Mouse (Mus musculus) ES-E14 (cell line): ENCODE data around the gene Inpp5e. TPM values are rescaled to one million over a fixed set of nuclear protein-coding genes. Genes with fewer than 3 reads are reported as not detected.

Experiments
- DNase-seq: peaks from one replicate; pipeline ENCODE4 v3.0.0-alpha.2; 2013; ENCODE audit warnings: low read depth, low spot score
- H3K27ac ChIP-seq: 2 replicates; pipeline ENCODE4 v1.5.1; 2012; ENCODE audit warnings: low read depth, mild to moderate bottlenecking, low read length, moderate library complexity, mixed read lengths; ENCODE audit not compliant: poor library complexity, insufficient read depth, severe bottlenecking
- H3K36me3 ChIP-seq: 2 replicates; pipeline ENCODE4 v1.6.1; 2012; ENCODE audit warnings: mild to moderate bottlenecking, low read length, moderate library complexity, mixed read lengths; ENCODE audit not compliant: control insufficient read depth, poor library complexity, insufficient read depth, severe bottlenecking
- H3K4me1 ChIP-seq, 2 experiments: fragments of 150-350 bp in 1 of 2; sonication (generic) in 1 of 2; 2 replicates each; pipeline ENCODE4 v1.6.1; 2012; ENCODE audit warnings: low read length in 2 of 2, mild to moderate bottlenecking in 1 of 2, mixed read lengths in 1 of 2; ENCODE audit not compliant: control insufficient read depth in 2 of 2, insufficient read depth in 2 of 2, poor library complexity in 1 of 2
- H3K4me3 ChIP-seq, 2 experiments: fragments of 150-350 bp in 1 of 2; sonication (generic) in 1 of 2; 2 replicates each; pipeline ENCODE4 v1.5.1; 2012; ENCODE audit warnings: low read length in 2 of 2, low read depth in 1 of 2, mild to moderate bottlenecking in 1 of 2, mixed read lengths in 1 of 2; ENCODE audit not compliant: insufficient read depth in 1 of 2, poor library complexity in 1 of 2, severe bottlenecking in 1 of 2
- H3K9ac ChIP-seq: 2 replicates; pipeline ENCODE4 v1.6.1; 2012; ENCODE audit warnings: low read depth, mild to moderate bottlenecking, low read length, mixed read lengths; ENCODE audit not compliant: poor library complexity, insufficient read depth, severe bottlenecking
- H3K9me3 ChIP-seq: fragments of 150-350 bp; sonication (generic); 2 replicates; pipeline ENCODE4 v1.6.1; 2012; ENCODE audit warnings: low read depth, mild to moderate bottlenecking, low read length; ENCODE audit not compliant: control insufficient read depth, insufficient read depth
- CHD2 ChIP-seq: IDR thresholded peaks from 2 replicates; pipeline ENCODE4 v1.6.1; 2014; ENCODE audit warnings: mild to moderate bottlenecking, low read depth, low read length, inconsistent platforms
- HCFC1 ChIP-seq: IDR thresholded peaks from 2 replicates; pipeline ENCODE4 v1.6.1; 2012; ENCODE audit warnings: low read length, inconsistent platforms, borderline replicate concordance; ENCODE audit not compliant: insufficient read depth
- MAFK ChIP-seq: IDR thresholded peaks from 2 replicates; pipeline ENCODE4 v1.6.1; 2014; ENCODE audit warnings: mild to moderate bottlenecking, low read depth, low read length, inconsistent platforms; ENCODE audit not compliant: insufficient read depth
- ZC3H11A ChIP-seq: IDR thresholded peaks from 2 replicates; pipeline ENCODE4 v1.6.1; 2012; ENCODE audit warnings: low read depth, mild to moderate bottlenecking, inconsistent platforms, low read length, borderline replicate concordance
- ZNF384 ChIP-seq: IDR thresholded peaks from 2 replicates; pipeline ENCODE4 v1.6.1; 2012; ENCODE audit warnings: low read depth, low read length, inconsistent platforms
- in situ Hi-C, 2 experiments: fragments of 600-800 bp; cut with MboI; formaldehyde crosslinking; loops; one replicate each; pipeline ENCODE4 v1.15.1; 2025; ENCODE audit warnings: low sequenced_read_pairs in 2 of 2, inconsistent platforms in 1 of 2; ENCODE audit not compliant: unreplicated experiment in 2 of 2
- total RNA-seq: library from RNA; depleted of rRNA; stranded (reverse); fragments of 300-350 nt; gene quantifications from 2 replicates; pipeline ENCODE4 v1.2.3, GENCODE M21; 2012

Inpp5e gene
- total RNA-seq, 1 experiment, result 13.6 TPM

DNA sequence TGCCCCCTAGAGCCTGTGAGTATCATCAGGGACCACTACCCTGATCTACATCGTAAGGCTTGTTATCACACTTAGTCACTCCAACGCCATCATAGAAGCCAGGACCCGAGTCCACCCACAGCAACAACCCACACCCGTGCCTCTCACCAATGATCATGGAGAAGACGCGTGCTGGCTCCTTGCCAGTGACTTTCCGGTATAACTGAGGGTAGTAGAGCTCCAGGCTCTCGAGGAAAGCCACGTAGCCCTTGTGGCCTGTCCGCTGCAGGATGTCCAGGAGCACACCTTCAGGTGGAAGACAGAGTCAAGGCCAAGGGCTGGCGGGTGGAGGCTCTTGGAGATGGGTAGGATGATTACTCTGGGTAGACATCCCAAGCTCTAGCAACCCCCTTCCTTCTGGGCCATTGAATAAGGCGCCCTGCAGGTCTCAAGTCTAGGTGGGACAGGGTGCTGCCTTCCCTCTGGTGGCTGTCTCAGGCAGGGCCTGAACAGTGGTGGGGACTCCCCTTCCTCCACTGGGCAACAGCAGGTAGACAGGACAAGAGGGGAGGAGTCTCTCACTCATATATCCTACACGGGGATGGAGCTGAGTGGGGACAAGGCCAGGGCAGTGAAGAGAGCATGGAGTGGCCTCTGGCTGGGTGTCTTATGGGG lies 50.2 kb downstream of the Inpp5e start:
- no peak for DNase-seq
- peaks cover 0 to 13% of the 10 kb centered on the region in 2 experiments; a peak in 2 of 4 replicates for H3K4me1 ChIP-seq
- TF ChIP-seq ZNF384, result no peak
- no peak for TF ChIP-seq ZC3H11A
- TF ChIP-seq CHD2, result no peak
- TF ChIP-seq MAFK, result no peak
- no peak for TF ChIP-seq HCFC1
- H3K36me3 ChIP-seq, result peaks cover 3% of the 10 kb centered on the region
- in situ Hi-C loops, result no loop called here
- no peak overlapping the region for H3K27ac ChIP-seq
- H3K9me3 ChIP-seq, result no peaks in the 10 kb centered on the region
- no peak overlapping the region for H3K4me3 ChIP-seq
- H3K9ac ChIP-seq, result no peak overlapping the region

DNA sequence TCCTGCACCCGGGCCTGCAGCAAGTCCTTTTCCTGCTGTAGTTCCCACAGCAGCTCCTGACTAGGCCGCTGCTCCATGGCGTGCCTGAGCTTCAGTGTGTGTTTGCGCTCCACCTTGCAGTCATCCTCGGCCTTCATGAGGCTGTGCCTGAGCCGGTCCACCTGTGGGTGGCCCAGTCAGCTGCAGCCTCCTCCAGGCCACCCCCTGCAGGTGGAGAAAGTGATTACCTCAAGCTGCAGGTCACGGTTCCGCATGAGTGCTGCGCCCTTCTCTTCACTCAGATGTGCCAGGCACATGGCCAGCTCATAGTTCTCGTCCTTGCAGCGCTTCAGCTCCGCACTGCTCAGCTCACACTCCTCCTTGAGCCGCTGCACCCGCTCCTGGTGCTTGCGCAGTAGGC lies 51.5 kb downstream of the Inpp5e start:
- H3K36me3 ChIP-seq, result no peaks in the 10 kb centered on the region; the same call in 1 of the 2 replicates
- no peak overlapping the region for H3K4me3 ChIP-seq
- no peak overlapping the region for H3K9ac ChIP-seq
- H3K4me1 ChIP-seq, result peaks cover 0 to 16% of the 10 kb centered on the region in 2 experiments; a peak in 2 of 4 replicates
- in situ Hi-C loops, result no loop called here
- no peak for TF ChIP-seq ZC3H11A
- no peak for TF ChIP-seq ZNF384
- TF ChIP-seq MAFK, result no peak
- no peak for TF ChIP-seq HCFC1
- TF ChIP-seq CHD2, result no peak
- H3K27ac ChIP-seq, result no peak overlapping the region
- no peaks in the 10 kb centered on the region for H3K9me3 ChIP-seq
- no peak for DNase-seq

- TF ChIP-seq MAFK (no peak), CHD2 (no peak), HCFC1 (no peak), ZC3H11A (no peak), ZNF384 (no peak)
- DNase-seq, result no peak
- no peak overlapping the region for H3K9ac ChIP-seq
- H3K4me3 ChIP-seq, result no peak overlapping the region
- H3K4me1 ChIP-seq, result peaks cover 0 to 16% of the 10 kb centered on the region in 2 experiments; a peak in 2 of 4 replicates
- H3K27ac ChIP-seq, result no peak overlapping the region
- H3K9me3 ChIP-seq, result no peaks in the 10 kb centered on the region
- in situ Hi-C loops, result no loop called here
- no peaks in the 10 kb centered on the region for H3K36me3 ChIP-seq
Measured at GRCm38 (mm10) chr2:26356678-26357077, 52.3 kb downstream of the Inpp5e start.

GRCm38 (mm10) chr2:26356231-26356630 lies 52.8 kb downstream of the Inpp5e start:
- Histone ChIP-seq H3K4me1 (peaks cover 0 to 17% of the 10 kb centered on the region in 2 experiments; a peak in 2 of 4 replicates), H3K36me3 (no peaks in the 10 kb centered on the region), H3K27ac (no peak overlapping the region), H3K9me3 (no peaks in the 10 kb centered on the region), H3K9ac (no peak overlapping the region), H3K4me3 (no peak overlapping the region)
- DNase-seq, result no peak
- no peak for TF ChIP-seq ZC3H11A
- no peak for TF ChIP-seq CHD2
- TF ChIP-seq HCFC1, result no peak
- TF ChIP-seq MAFK, result no peak
- no peak for TF ChIP-seq ZNF384
- in situ Hi-C loops, result no loop called here

- Histone ChIP-seq H3K9ac (no peak overlapping the region), H3K27ac (no peak overlapping the region), H3K4me3 (no peak overlapping the region), H3K36me3 (peaks cover 2% of the 10 kb centered on the region; the same call in 1 of the 2 replicates), H3K4me1 (peaks cover 0 to 22% of the 10 kb centered on the region in 2 experiments; a peak in 3 of 4 replicates), H3K9me3 (no peaks in the 10 kb centered on the region)
- DNase-seq, result no peak
- in situ Hi-C loops, result no loop called here
- TF ChIP-seq MAFK (no peak), ZNF384 (no peak), HCFC1 (no peak), CHD2 (no peak), ZC3H11A (no peak)
Measured at GRCm38 (mm10) chr2:26354401-26354800, 54.6 kb downstream of the Inpp5e start.
